Mouse (Mus musculus): ENCODE results near the gene Ssh3.

Gene Ssh3

GRCm38 (mm10) chr19:4268566-4269361, at the start of gene Ssh3:
Gene Ssh3 (minus strand): TSS chr19:4269180.
- DNase-seq, result peak; percentile 82

- DNase-seq, result no peak
Observed at GRCm38 (mm10) chr19:4317181-4317580, 48.2 kb upstream of the Ssh3 start.

- DNase-seq, result no peak
Observed at GRCm38 (mm10) chr19:4315223-4315944, 46.4 kb upstream of the Ssh3 start.

- DNase-seq, result no peak
Observed at GRCm38 (mm10) chr19:4309776-4310185, 40.8 kb upstream of the Ssh3 start.

- no peak for DNase-seq
Observed at GRCm38 (mm10) chr19:4309302-4309701, 40.3 kb upstream of the Ssh3 start.

GRCm38 (mm10) chr19:4306190-4306577, 37.2 kb upstream of the Ssh3 start, which contains the start of gene Grk2:
Gene Grk2 (minus strand): TSS chr19:4306222.
- peak; percentile 76 for DNase-seq

- no peak for DNase-seq
Observed at GRCm38 (mm10) chr19:4305491-4306189, 36.7 kb upstream of the Ssh3 start.

- no peak for DNase-seq
Observed at GRCm38 (mm10) chr19:4304871-4305321, 35.9 kb upstream of the Ssh3 start.

GRCm38 (mm10) chr19:4304251-4304821, 35.4 kb upstream of the Ssh3 start:
- DNase-seq, result no peak

GRCm38 (mm10) chr19:4303640-4303995, 34.6 kb upstream of the Ssh3 start:
- no peak for DNase-seq

- DNase-seq, result peak; percentile 40
Observed at GRCm38 (mm10) chr19:4302936-4303639, 34.1 kb upstream of the Ssh3 start.

GRCm38 (mm10) chr19:4301735-4302651, 33.0 kb upstream of the Ssh3 start:
- DNase-seq, result peak; percentile 56

GRCm38 (mm10) chr19:4300852-4301734, 32.1 kb upstream of the Ssh3 start:
- peak; percentile 49 for DNase-seq

GRCm38 (mm10) chr19:4300271-4300704, 31.3 kb upstream of the Ssh3 start:
- DNase-seq, result peak; percentile 43

- no peak for DNase-seq
Observed at GRCm38 (mm10) chr19:4299574-4300270, 30.7 kb upstream of the Ssh3 start.

- no peak for DNase-seq
Observed at GRCm38 (mm10) chr19:4299126-4299525, 30.1 kb upstream of the Ssh3 start.

- DNase-seq, result no peak
Observed at GRCm38 (mm10) chr19:4298322-4299121, 29.5 kb upstream of the Ssh3 start.

- DNase-seq, result no peak
Observed at GRCm38 (mm10) chr19:4297851-4298250, 28.9 kb upstream of the Ssh3 start.

GRCm38 (mm10) chr19:4296611-4297010, 27.6 kb upstream of the Ssh3 start:
- DNase-seq, result no peak
